ENCODE assay signal across 9 mouse cellular contexts in the genomic region with DNA sequence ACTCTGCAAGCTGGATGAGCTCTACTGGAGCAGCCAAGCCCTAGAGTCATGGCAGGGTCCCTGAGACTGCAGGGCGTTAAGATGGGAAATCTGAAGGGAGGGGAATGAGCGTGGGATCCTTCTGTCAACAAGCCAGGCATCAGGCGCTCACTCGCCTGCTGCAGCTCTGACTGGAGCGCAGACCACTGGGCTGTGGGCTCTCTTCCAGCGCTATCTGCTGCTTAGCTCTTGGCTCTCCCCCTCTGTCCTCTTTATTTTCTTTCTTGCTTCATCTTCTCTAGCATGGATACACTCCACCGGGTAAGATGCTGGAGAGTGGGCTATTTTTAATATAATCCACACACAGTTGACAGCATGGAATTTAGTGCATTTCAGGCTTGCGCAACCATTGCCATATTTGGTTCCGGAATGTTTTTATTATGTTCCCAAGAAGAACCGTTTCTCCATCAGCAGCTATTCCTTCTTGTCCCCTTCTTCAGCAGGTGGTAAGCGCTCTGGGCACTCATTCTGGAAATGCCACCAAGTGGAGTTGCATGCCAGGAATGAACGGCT. TPM values are rescaled to one million over a fixed set of nuclear protein-coding genes. Genes with fewer than 3 reads are reported as not detected.
A peak's percentile ranks its signal among the peaks of the same experiment; 100 is the strongest.
DNase-seq lines count a peak whose midpoint lies in the region; ATAC-seq and TF ChIP-seq lines count a peak whose summit lies in the region.
"Had no signal": no experiment of that assay in that cellular context is flagged by ENCODE, and none has a peak within 500 bp of the region (broad histone marks: within the 10 kb centered on the region; RNA-seq: fewer than 3 reads in every experiment).

No protein-coding gene starts in this region.

- no peak overlapping the region for H3K4me3 ChIP-seq in lung, postnatal 0 days (ENCODE audit: low read depth, low read length)
- H3K4me3 ChIP-seq: erythroblast, embryonic 14.5 days had no signal

- no peak; the same call in 1 of the 2 replicates for TF ChIP-seq EP300 in lung, postnatal 0 days (IDR thresholded peaks at IDR 0.05)

- no peaks in the 10 kb centered on the region; the same call in 1 of the 2 replicates for H3K27me3 ChIP-seq in lung, postnatal 0 days (replicated peaks; ENCODE audit: insufficient read depth, low read length)

- no peaks in the 10 kb centered on the region for H3K9me3 ChIP-seq in lung, postnatal 0 days (ENCODE audit: low read length)

- no peaks in the 10 kb centered on the region for H3K4me1 ChIP-seq in lung, postnatal 0 days (ENCODE audit: insufficient read depth, low read depth, low read length)

- 34% methylated on average over 12 of the region's 12 CpGs for WGBS in lung, postnatal 0 days

- no peak overlapping the region for H3K9ac ChIP-seq in lung, postnatal 0 days (replicated peaks; ENCODE audit: low read depth)

- TF ChIP-seq CTCF in lung, postnatal 0 days (IDR thresholded peaks at IDR 0.05) = no peak

- no peaks in the 10 kb centered on the region for H3K36me3 ChIP-seq in lung, postnatal 0 days (ENCODE audit: insufficient read depth, low read length)

- no peak overlapping the region for H3K4me2 ChIP-seq in lung, postnatal 0 days (replicated peaks; ENCODE audit: low read depth, low read length)

- peak; percentile 43 for DNase-seq in layer of hippocampus, adult 11-12 months (ENCODE audit: low spot score)
- DNase-seq in layer of hippocampus, postnatal 10 days (ENCODE audit: low spot score in 2 of 2) = no peak
- DNase-seq in adipocyte (ENCODE audit: low spot score) = peak; percentile 66
- DNase-seq in heart, postnatal 4 days = peak; percentile 59
- DNase-seq in lung, postnatal 0 days (ENCODE audit: low spot score) = peak; percentile 92
- DNase-seq in urinary bladder, postnatal 25 days (ENCODE audit: low spot score) = no peak
- no peak for DNase-seq in frontal cortex, postnatal 14 days (ENCODE audit: low spot score in 2 of 2)

- ATAC-seq in lung, postnatal 0 days = peak; percentile 89
- no peak for ATAC-seq in erythroblast, adult 5-6 weeks (replicated peaks; ENCODE audit: low FRiP score, poor library complexity, severe bottlenecking)

- no peak overlapping the region for H3K27ac ChIP-seq in lung, postnatal 0 days (ENCODE audit: low read length)

RNA-seq across cellular contexts. Expression of gene Slc35c1, which starts 31.7 kb away (rescaled TPM):
- total RNA-seq in layer of hippocampus, postnatal 10 days (2021) = 10 to 100 TPM; 17.1 to 17.2 TPM
- 1 to 10 TPM; 5.8 to 7.5 TPM for total RNA-seq in heart, postnatal 4 days (2021)
- polyA plus RNA-seq in lung, postnatal 0 days (2015; fragmentation: Nextera tagmentation; extraction: Ambion mirVana) = 12.9 and 13.1 TPM in 2 replicates
- 16.5 and 18.3 TPM in 2 replicates for total RNA-seq in erythroblast, adult 5-6 weeks (2015; ENCODE audit: low replicate concordance)
- 3.1 and 7.1 TPM in 2 replicates for total RNA-seq in erythroblast, adult 5-6 weeks (2017; ENCODE audit: low replicate concordance)

RNA-seq across cellular contexts. Expression of gene Cry2, which starts 58.2 kb away (rescaled TPM):
- 10 to 100 TPM; 89.1 to 94.8 TPM for total RNA-seq in layer of hippocampus, postnatal 10 days (2021)
- total RNA-seq in heart, postnatal 4 days (2021) = 10 to 100 TPM; 28.5 TPM
- 36.3 and 36.6 TPM in 2 replicates for polyA plus RNA-seq in lung, postnatal 0 days (2015; fragmentation: Nextera tagmentation; extraction: Ambion mirVana)
- total RNA-seq in erythroblast, adult 5-6 weeks (2015; ENCODE audit: low replicate concordance) = 0.19 and 0.63 TPM in 2 replicates
- 1.3 and 1.5 TPM in 2 replicates for total RNA-seq in erythroblast, adult 5-6 weeks (2017; ENCODE audit: low replicate concordance)

Comparison
In these comparisons a context has a peak if more than half of its experiments do, and no peak if none do; other contexts are left out.
1. DNase-seq: peak in layer of hippocampus, adult 11-12 months (single experiment), adipocyte (single experiment), heart, postnatal 4 days (single experiment) and lung, postnatal 0 days (single experiment); none in layer of hippocampus, postnatal 10 days (0 of 2), urinary bladder, postnatal 25 days (single experiment) and frontal cortex, postnatal 14 days (0 of 2).
2. RNA of gene Cry2, which starts 58.2 kb away (total RNA-seq): 89.1 to 94.8 TPM in layer of hippocampus, postnatal 10 days and 28.5 TPM in heart, postnatal 4 days; 0.19 to 1.5 TPM in erythroblast, adult 5-6 weeks; every median in the first group is over 10 times any median in the second.